8 mouse cellular contexts compared by ENCODE assay signal in the genomic region with DNA sequence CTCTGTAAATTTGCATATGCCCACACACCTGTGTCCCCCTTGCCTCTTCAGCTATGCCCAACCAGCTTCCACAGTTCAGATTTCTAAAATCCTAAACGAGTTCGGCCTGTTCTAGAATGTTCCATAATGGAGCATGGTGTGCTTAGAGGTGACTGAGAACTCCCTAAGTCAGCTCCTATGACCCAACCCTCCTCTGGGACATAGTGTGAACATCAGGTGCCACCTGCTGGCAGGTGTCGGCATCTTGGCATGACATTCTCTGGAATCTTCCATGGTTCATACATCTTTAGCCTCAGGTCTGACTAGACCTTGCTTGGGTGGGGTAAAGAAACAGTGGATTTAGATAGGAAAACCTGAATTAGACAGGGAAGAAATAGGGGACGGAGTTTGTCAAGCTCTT. TPM values are rescaled to one million over a fixed set of nuclear protein-coding genes. Genes with fewer than 3 reads are reported as not detected.
DNase-seq lines count a peak whose midpoint lies in the region; ATAC-seq and TF ChIP-seq lines count a peak whose summit lies in the region.

No protein-coding gene starts in this region.

- no peak for TF ChIP-seq POLR2A in heart, adult 2 months (IDR thresholded peaks at IDR 0.05; ENCODE audit: insufficient read depth, low read depth, low read length)

- DNase-seq in heart, adult 2 months: no peak
- DNase-seq in heart, adult 8-10 months (ENCODE audit: low spot score): no peak
- no peak for DNase-seq in ES-E14 (ENCODE audit: low read depth, low spot score)
- peak; percentile 39 for DNase-seq in fat pad, adult 2 months (ENCODE audit: extremely low read depth, low read depth, low spot score)
- peak; percentile 66 for DNase-seq in lung, embryonic 14.5 days
- DNase-seq in thymus, postnatal 10 days (ENCODE audit: low spot score in 2 of 2): peak; percentile 9 to 30
- DNase-seq in layer of hippocampus, adult 9-10 months (ENCODE audit: low spot score): no peak
- DNase-seq in gastrocnemius, postnatal 14 days: no peak

- no peak overlapping the region for H3K4me3 ChIP-seq in heart, adult 2 months
- no peak overlapping the region for H3K4me3 ChIP-seq in ES-E14 (ENCODE audit: insufficient read depth in 1 of 2, low read depth in 1 of 2, low read length in 2 of 2, poor library complexity in 1 of 2, severe bottlenecking in 1 of 2)
- no peak overlapping the region for H3K4me3 ChIP-seq in lung, embryonic 14.5 days (ENCODE audit: low read depth, low read length)

- WGBS in heart, adult 2 months: 71% methylated on average over 4 of the region's 4 CpGs
- WGBS in lung, embryonic 14.5 days: 74% methylated on average over 4 of the region's 4 CpGs

- no peak for ATAC-seq in lung, embryonic 14.5 days (ENCODE audit: insufficient read depth)

- H3K4me2 ChIP-seq in lung, embryonic 14.5 days: no peak overlapping the region

- H3K36me3 ChIP-seq in heart, adult 2 months (ENCODE audit: control insufficient read depth, insufficient read depth, low read length): no peaks in the 10 kb centered on the region
- H3K36me3 ChIP-seq in ES-E14 (ENCODE audit: control insufficient read depth, insufficient read depth, low read length, poor library complexity, severe bottlenecking): no peaks in the 10 kb centered on the region
- no peaks in the 10 kb centered on the region for H3K36me3 ChIP-seq in lung, embryonic 14.5 days (ENCODE audit: insufficient read depth)

- H3K27ac ChIP-seq in heart, adult 2 months: no peak overlapping the region
- no peak overlapping the region for H3K27ac ChIP-seq in ES-E14 (ENCODE audit: insufficient read depth, low read depth, low read length, poor library complexity, severe bottlenecking)
- H3K27ac ChIP-seq in lung, embryonic 14.5 days (ENCODE audit: low read depth): no peak overlapping the region

- no peaks in the 10 kb centered on the region for H3K79me2 ChIP-seq in heart, adult 2 months (replicated peaks; ENCODE audit: control insufficient read depth, insufficient read depth, low read length)

- H3K9ac ChIP-seq in heart, adult 2 months (ENCODE audit: low read depth, low read length): no peak overlapping the region
- no peak overlapping the region for H3K9ac ChIP-seq in ES-E14 (ENCODE audit: insufficient read depth, low read depth, low read length, poor library complexity, severe bottlenecking)
- H3K9ac ChIP-seq in lung, embryonic 14.5 days: no peak overlapping the region

- no peak for TF ChIP-seq EP300 in heart, adult 2 months (IDR thresholded peaks at IDR 0.05; ENCODE audit: insufficient read depth, low read depth, low read length)

- in situ Hi-C loops in ES-E14 (cut with MboI; ENCODE audit: low sequenced_read_pairs in 2 of 2, unreplicated experiment in 2 of 2): no loop called here

- H3K4me1 ChIP-seq in heart, adult 2 months (ENCODE audit: control insufficient read depth, insufficient read depth, low read length): no peaks in the 10 kb centered on the region
- no peaks in the 10 kb centered on the region; a peak in 2 of 4 replicates for H3K4me1 ChIP-seq in ES-E14 (ENCODE audit: control insufficient read depth in 2 of 2, insufficient read depth in 2 of 2, low read length in 2 of 2, poor library complexity in 1 of 2)
- no peaks in the 10 kb centered on the region for H3K4me1 ChIP-seq in lung, embryonic 14.5 days (ENCODE audit: insufficient read depth)

- no peaks in the 10 kb centered on the region for H3K9me3 ChIP-seq in ES-E14 (ENCODE audit: control insufficient read depth, insufficient read depth, low read depth, low read length)
- H3K9me3 ChIP-seq in lung, embryonic 14.5 days (ENCODE audit: low read depth, low read length): no peaks in the 10 kb centered on the region

- intact Hi-C loops in heart, adult 2 months (cut with DNase I): no loop called here
- intact Hi-C loops in gastrocnemius, postnatal 14 days (cut with DNase I; ENCODE audit: low total_unique reads): no loop called here

- TF ChIP-seq CTCF in heart, adult 2 months (IDR thresholded peaks at IDR 0.05): peak; percentile 58
- TF ChIP-seq CTCF in lung, embryonic 14.5 days (IDR thresholded peaks at IDR 0.05; ENCODE audit: low read depth): peak; percentile 64

- H3K27me3 ChIP-seq in heart, adult 2 months (ENCODE audit: control insufficient read depth, insufficient read depth, low read length): no peaks in the 10 kb centered on the region
- no peaks in the 10 kb centered on the region for H3K27me3 ChIP-seq in lung, embryonic 14.5 days (ENCODE audit: insufficient read depth, low read length)

TF ChIP-seq in ES-E14, 5 proteins besides CTCF, POLR2A, EP300 and RAD21:
- TF ChIP-seq ZNF384 (IDR thresholded peaks at IDR 0.05; ENCODE audit: low read depth, low read length) (no peak), CHD2 (IDR thresholded peaks at IDR 0.05; ENCODE audit: low read depth, low read length) (no peak), HCFC1 (IDR thresholded peaks at IDR 0.05; ENCODE audit: borderline replicate concordance, insufficient read depth, low read length) (no peak), ZC3H11A (IDR thresholded peaks at IDR 0.05; ENCODE audit: borderline replicate concordance, low read depth, low read length) (peak; percentile 17; the same call in 1 of the 2 replicates), MAFK (IDR thresholded peaks at IDR 0.05; ENCODE audit: insufficient read depth, low read depth, low read length) (no peak)

RNA-seq across cellular contexts. Expression of gene Muc6, which starts 15.9 kb away (rescaled TPM):
- not detected for total RNA-seq in heart, adult 2 months (2021)
- polyA plus RNA-seq in heart, adult 2 months (2012; rRNA removed): 0.03 TPM in 1 of 2 replicates, not detected in the other
- not detected for total RNA-seq in heart, adult 8-10 months (2022)
- 0.09 and 0.11 TPM in 2 replicates for total RNA-seq in ES-E14 (2012; rRNA removed)
- 0.18 and 0.32 TPM in 2 replicates for polyA plus RNA-seq in lung, embryonic 14.5 days (2014; fragmentation: Nextera tagmentation; extraction: Ambion mirVana)
- not detected for total RNA-seq in gastrocnemius, postnatal 14 days (2021)

RNA-seq across cellular contexts. Expression of gene Muc2, which starts 19.1 kb away (rescaled TPM):
- not detected for total RNA-seq in heart, adult 2 months (2021)
- polyA plus RNA-seq in heart, adult 2 months (2012; rRNA removed): 0.25 and 0.38 TPM in 2 replicates
- not detected for total RNA-seq in heart, adult 8-10 months (2022)
- total RNA-seq in ES-E14 (2012; rRNA removed): 0.94 and 1.7 TPM in 2 replicates
- polyA plus RNA-seq in lung, embryonic 14.5 days (2014; fragmentation: Nextera tagmentation; extraction: Ambion mirVana): 0.09 TPM in 1 of 2 replicates, not detected in the other
- under 1 TPM; 0.20 to 0.31 TPM for total RNA-seq in gastrocnemius, postnatal 14 days (2021)

Comparison
In these comparisons a context has a peak if more than half of its experiments do, and no peak if none do; other contexts are left out.
1. DNase-seq: peak in fat pad, adult 2 months (single experiment), lung, embryonic 14.5 days (single experiment) and thymus, postnatal 10 days (2 of 2); none in heart, adult 2 months (0 of 2), heart, adult 8-10 months (single experiment), ES-E14 (single experiment), layer of hippocampus, adult 9-10 months (single experiment) and gastrocnemius, postnatal 14 days (single experiment).